Mouse (Mus musculus): Measurements from ENCODE around the gene Olfr1378. TPM values are rescaled to one million over a fixed set of nuclear protein-coding genes. Genes with fewer than 3 reads are reported as not detected.

The Olfr1378 gene
- total RNA-seq, 2 experiments from 2014 or later = not detected

Other genes starting within 250 kb of the Olfr1378 start
- gene Zfp354c, start 138.8 kb upstream of the Olfr1378 start, total RNA-seq (2021) = 1 to 10 TPM; 3.4 to 4.6 TPM
- gene Zfp879, start 125.0 kb upstream of the Olfr1378 start, total RNA-seq (2021) = 1 to 10 TPM; 1.1 to 1.3 TPM
- gene Grm6, start 115.8 kb upstream of the Olfr1378 start, total RNA-seq (2021) = not detected
- 1 to 10 TPM in 1 of 2 experiments, under 1 TPM in 1; 0.86 to 1.1 TPM for gene Zfp454, start 78.9 kb upstream of the Olfr1378 start, total RNA-seq (2021)
- gene Zfp2, start 50.4 kb upstream of the Olfr1378 start, total RNA-seq (2021) = 1 to 10 TPM; 3.3 to 3.7 TPM
- gene Zfp354b, start 34.9 kb upstream of the Olfr1378 start, total RNA-seq (2021) = 1 to 10 TPM; 1.4 to 2.2 TPM
- gene 4933414I15Rik, start 22.8 kb upstream of the Olfr1378 start, total RNA-seq (2021) = not detected
- not detected for gene Prop1, start 12.8 kb upstream of the Olfr1378 start, total RNA-seq (2021)
- gene Olfr1377, start 15.4 kb downstream of the Olfr1378 start, total RNA-seq (2021) = not detected
- not detected for gene Olfr51, start 37.1 kb downstream of the Olfr1378 start, total RNA-seq (2021)
- not detected for gene Olfr54, start 47.7 kb downstream of the Olfr1378 start, total RNA-seq (2021)
- not detected for gene Olfr1375, start 81.6 kb downstream of the Olfr1378 start, total RNA-seq (2021)
- 1 to 10 TPM; 1.6 TPM for gene Zfp354a, start 92.7 kb downstream of the Olfr1378 start, total RNA-seq (2021)